Mouse (Mus musculus) kidney, adult 2 months (tissue): ENCODE results near the gene Slc2a1.

Experiments
- CTCF ChIP-seq: fragments of 200-500 bp; conservative IDR thresholded peaks from 2 replicates; pipeline ENCODE4 v1.5.1; 2011; ENCODE audit warnings: low read depth, mild to moderate bottlenecking, control low read depth, low read length, moderate library complexity, mixed read lengths; ENCODE audit not compliant: insufficient read depth, insufficient read length
- POLR2A ChIP-seq: fragments of 200-500 bp; IDR thresholded peaks from one replicate; pipeline ENCODE4 v1.6.1; 2011; ENCODE audit warnings: low read depth, low read length, control low read depth

DNA sequence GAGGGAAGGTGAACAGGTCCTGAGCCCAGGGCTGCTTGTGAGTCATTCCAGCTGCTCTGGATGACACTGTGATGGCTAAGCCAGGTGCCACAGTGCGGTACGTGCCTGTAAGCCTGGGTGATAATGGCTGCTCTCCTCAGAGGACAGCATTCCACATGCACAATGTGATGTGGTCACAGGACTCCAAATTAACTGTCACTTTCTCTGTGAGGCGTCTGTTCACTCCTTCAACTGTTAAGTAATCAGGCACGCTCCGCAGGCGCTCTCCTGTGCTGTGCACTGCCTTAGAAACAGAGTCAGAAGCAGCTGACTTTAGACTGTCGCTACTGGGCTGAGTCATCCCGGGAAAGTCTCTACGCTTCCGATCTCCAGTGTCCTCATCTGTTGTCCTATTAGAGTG, 32.7 kb downstream of the Slc2a1 start:
- TF ChIP-seq CTCF (no peak), POLR2A (no peak)
